Mouse (Mus musculus) kidney, adult 2 months (tissue): Measurements from ENCODE around the gene Coro1b. TPM values are rescaled to one million over a fixed set of nuclear protein-coding genes. Genes with fewer than 3 reads are reported as not detected.

Source experiments
- DNase-seq: peaks from one replicate; pipeline ENCODE4 v3.0.0; 2021
- H3K27ac ChIP-seq: fragments of 200-500 bp; 2 replicates; pipeline ENCODE4 v1.5.1; 2012; ENCODE audit warnings: low read depth, low read length, control low read depth, inconsistent platforms; ENCODE audit not compliant: insufficient read depth
- H3K27me3 ChIP-seq: fragments of 200-500 bp; replicated peaks from 2 replicates; pipeline ENCODE4 v1.6.1; 2012; ENCODE audit warnings: mild to moderate bottlenecking, moderate library complexity, low read length, inconsistent platforms; ENCODE audit not compliant: control insufficient read depth, insufficient read depth
- H3K36me3 ChIP-seq: fragments of 200-500 bp; 2 replicates; pipeline ENCODE4 v1.6.1; 2012; ENCODE audit warnings: mild to moderate bottlenecking, moderate library complexity, low read length, inconsistent platforms; ENCODE audit not compliant: control insufficient read depth, insufficient read depth
- H3K4me1 ChIP-seq: fragments of 200-500 bp; 2 replicates; pipeline ENCODE4 v1.6.1; 2011; ENCODE audit warnings: low read length; ENCODE audit not compliant: control insufficient read depth, insufficient read depth
- H3K4me3 ChIP-seq: fragments of 200-500 bp; 2 replicates; pipeline ENCODE4 v1.5.1; 2011; ENCODE audit warnings: mild to moderate bottlenecking, low read depth, low read length, control low read depth; ENCODE audit not compliant: insufficient read depth
- CTCF ChIP-seq: fragments of 200-500 bp; conservative IDR thresholded peaks from 2 replicates; pipeline ENCODE4 v1.5.1; 2011; ENCODE audit warnings: low read depth, mild to moderate bottlenecking, control low read depth, low read length, moderate library complexity, mixed read lengths; ENCODE audit not compliant: insufficient read depth, insufficient read length
- POLR2A ChIP-seq: fragments of 200-500 bp; IDR thresholded peaks from one replicate; pipeline ENCODE4 v1.6.1; 2011; ENCODE audit warnings: low read depth, low read length, control low read depth
- WGBS: fragments of 180-500 bp; shearing (Covaris S2); methylation state at CpG from one replicate; pipeline ENCODE4 v1.1.7; 2018; 5-methylcytosine and 5-hydroxymethylcytosine counted together
- polyA plus RNA-seq: library from polyadenylated mRNA; depleted of rRNA; stranded (reverse); fragments of >200 nt; gene quantifications from 2 replicates; pipeline ENCODE4 v1.2.3, GENCODE M21; 2012

The Coro1b gene
- polyA plus RNA-seq, 1 experiment = 176 TPM

DNA sequence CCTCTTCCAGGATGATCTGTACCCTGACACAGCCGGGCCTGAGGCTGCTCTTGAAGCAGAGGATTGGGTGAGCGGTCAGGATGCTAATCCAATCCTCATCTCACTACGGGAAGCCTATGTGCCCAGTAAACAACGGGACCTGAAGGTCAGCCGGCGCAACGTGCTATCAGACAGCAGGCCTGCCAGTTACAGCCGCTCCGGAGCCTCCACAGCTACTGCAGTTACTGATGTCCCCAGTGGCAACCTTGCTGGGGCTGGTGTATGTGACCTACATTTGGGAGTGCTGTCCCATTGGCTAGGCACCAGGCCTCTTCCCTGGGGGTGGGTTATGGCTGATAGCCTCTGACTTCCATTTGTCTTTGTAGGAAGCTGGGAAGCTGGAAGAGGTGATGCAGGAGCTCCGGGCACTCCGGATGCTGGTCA lies 4.8 kb downstream of the Coro1b start, which contains the start of gene Ptprcap:
Gene Ptprcap (plus strand): TSS at position 373 of the 423 bp plus-strand sequence.
- H3K4me1 ChIP-seq = peaks cover 10% of the 10 kb centered on the region
- 71% methylated on average over 11 of the region's 11 CpGs for WGBS
- TF ChIP-seq CTCF (no peak), POLR2A (no peak)
- H3K27me3 ChIP-seq = no peaks in the 10 kb centered on the region
- no peak within 1 kb of the TSS for H3K4me3 ChIP-seq
- no peak within 1 kb of the TSS for H3K27ac ChIP-seq
- no peaks in the 10 kb centered on the region for H3K36me3 ChIP-seq
- DNase-seq = no peak

DNA sequence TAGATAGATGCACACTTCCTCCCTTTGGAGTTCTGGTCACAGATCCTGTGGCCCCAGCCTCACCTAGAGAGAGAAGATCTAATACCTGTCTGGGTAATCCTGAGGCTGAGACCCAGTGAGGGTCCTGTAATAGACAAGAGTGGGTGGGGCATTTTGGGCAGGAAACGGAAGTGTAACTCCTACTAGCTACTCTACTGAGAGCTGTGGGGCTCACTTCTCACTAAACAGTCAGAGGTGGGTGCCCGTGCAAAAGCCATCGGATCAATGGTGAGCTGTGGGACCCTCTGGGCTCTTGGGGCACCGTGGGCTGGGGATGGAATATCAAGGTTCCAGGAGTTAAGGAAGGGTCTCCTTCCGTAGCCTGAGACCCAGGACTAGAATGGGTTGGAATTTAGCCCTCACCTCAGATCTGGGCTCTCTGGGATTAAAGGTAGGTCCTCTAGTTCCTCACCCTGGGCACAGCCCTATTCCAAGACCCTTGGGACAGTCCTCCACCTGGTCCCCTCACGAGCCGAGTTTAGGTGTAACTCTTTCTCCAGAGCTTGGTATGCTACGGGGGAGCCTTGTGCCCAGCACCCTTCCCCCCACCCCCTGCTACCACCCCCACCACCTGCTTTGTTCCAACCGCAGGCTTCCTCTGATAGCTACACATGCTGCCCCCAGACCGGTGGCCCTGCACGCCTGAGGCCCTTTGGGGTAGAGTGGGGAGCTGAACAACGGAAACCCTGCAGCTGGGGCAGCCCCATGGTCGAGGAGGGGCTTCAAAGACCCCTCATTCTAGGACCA lies 6.2 kb downstream of the Coro1b start:
- Histone ChIP-seq H3K27me3 (no peaks in the 10 kb centered on the region), H3K4me3 (no peak overlapping the region), H3K4me1 (peaks cover 3% of the 10 kb centered on the region), H3K36me3 (no peaks in the 10 kb centered on the region), H3K27ac (no peak overlapping the region)
- no peak for TF ChIP-seq POLR2A
- no peak for TF ChIP-seq CTCF
- 80% methylated on average over 13 of the region's 13 CpGs for WGBS
- no peak for DNase-seq

DNA sequence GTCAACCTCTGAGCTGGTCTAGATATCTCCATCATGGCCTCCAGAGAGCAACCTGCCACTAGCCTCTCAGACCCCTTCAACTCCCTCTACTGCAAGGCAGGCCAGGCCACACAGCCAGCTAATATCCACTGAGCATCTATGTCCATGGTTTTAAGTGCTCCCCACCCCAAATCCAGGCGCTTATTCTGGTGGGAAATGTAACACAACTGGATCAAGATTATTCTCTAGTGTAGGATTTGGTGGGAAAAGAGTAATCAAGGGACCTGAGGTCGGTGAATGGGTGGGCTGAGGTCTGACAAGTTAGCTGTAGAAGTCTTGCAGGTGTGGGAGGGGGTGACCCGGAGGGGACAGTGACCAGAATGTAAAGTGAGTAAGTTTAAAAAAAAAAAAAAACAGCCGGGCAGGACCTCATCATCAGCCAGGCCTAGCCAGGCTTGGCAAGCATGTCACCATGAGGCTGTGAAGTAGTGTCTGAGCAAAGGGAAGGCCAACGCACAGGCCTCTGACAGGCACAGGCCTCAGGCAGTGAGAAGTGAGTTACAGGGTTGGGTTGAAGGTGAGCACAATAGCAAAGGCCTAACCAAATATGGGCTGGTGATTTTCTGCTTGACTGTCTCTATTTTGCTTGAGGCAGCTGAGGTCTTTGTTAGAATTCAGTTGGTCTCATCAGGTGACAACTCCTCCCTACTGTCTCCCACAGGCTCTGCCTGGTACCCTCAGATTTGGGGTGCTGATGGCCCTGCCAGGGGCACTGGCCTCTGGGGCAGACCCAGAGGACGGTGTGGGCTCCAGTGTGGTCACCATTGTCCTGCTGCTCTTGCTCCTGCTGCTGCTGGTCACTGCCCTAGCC lies 7.0 kb downstream of the Coro1b start:
- H3K27ac ChIP-seq = no peak overlapping the region
- no peak overlapping the region for H3K4me3 ChIP-seq
- no peaks in the 10 kb centered on the region for H3K27me3 ChIP-seq
- no peaks in the 10 kb centered on the region for H3K36me3 ChIP-seq
- DNase-seq = no peak
- 52% methylated on average over 6 of the region's 6 CpGs for WGBS
- H3K4me1 ChIP-seq = no peaks in the 10 kb centered on the region
- no peak for TF ChIP-seq POLR2A
- TF ChIP-seq CTCF = no peak

DNA sequence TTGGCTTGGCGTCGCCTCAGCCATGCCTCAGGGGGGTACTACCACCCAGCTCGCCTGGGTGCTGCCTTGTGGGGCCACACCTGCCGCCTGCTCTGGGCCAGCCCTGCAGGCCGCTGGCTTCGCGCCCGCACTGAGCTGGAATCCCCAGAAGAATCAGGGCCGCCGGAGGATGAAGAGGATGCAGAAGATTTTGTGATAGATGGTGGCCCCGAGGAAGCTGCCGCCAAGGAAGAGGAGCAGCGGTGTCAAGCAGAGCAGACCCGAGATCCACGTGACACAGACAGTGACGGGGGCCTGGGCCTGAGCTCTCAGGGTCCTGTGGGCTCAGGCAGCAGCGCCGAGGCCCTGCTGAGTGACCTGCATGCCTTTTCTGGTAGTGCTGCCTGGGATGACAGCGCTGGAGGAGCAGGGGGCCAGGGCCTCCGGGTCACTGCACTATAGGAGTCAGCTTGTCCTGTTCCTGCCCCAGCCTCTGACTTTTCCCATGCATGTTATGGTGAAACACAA lies 7.7 kb downstream of the Coro1b start:
- H3K27ac ChIP-seq = no peak overlapping the region
- H3K4me1 ChIP-seq = no peaks in the 10 kb centered on the region
- 68% methylated on average over 20 of the region's 20 CpGs for WGBS
- H3K36me3 ChIP-seq = no peaks in the 10 kb centered on the region
- H3K27me3 ChIP-seq = no peaks in the 10 kb centered on the region
- H3K4me3 ChIP-seq = no peak overlapping the region
- TF ChIP-seq POLR2A (no peak), CTCF (no peak)
- no peak for DNase-seq

DNA sequence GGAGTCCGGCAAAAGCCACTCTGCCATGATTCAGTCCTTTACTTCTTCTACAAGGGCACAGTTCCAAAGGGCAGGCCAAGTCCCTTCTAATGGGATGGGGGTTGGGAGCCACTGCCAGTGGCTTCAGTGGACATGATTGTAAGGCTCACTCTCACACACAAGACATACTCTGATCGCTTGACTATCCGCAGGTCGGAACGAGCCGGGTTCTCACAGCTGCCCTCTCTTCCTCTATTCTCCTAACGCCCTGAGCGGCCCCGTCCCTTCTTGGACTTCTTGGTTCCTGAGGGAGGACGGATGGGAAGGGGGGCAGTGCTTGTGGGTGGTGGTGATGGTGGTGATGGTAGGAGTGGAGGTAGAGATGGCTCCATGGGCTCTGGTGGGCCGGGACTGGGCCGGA lies 8.4 kb downstream of the Coro1b start:
- no peak for TF ChIP-seq POLR2A
- no peaks in the 10 kb centered on the region for H3K4me1 ChIP-seq
- H3K27me3 ChIP-seq = no peaks in the 10 kb centered on the region
- no peak overlapping the region for H3K4me3 ChIP-seq
- H3K27ac ChIP-seq = no peak overlapping the region
- H3K36me3 ChIP-seq = no peaks in the 10 kb centered on the region
- WGBS = 75% methylated on average over 12 of the region's 12 CpGs
- no peak for DNase-seq

DNA sequence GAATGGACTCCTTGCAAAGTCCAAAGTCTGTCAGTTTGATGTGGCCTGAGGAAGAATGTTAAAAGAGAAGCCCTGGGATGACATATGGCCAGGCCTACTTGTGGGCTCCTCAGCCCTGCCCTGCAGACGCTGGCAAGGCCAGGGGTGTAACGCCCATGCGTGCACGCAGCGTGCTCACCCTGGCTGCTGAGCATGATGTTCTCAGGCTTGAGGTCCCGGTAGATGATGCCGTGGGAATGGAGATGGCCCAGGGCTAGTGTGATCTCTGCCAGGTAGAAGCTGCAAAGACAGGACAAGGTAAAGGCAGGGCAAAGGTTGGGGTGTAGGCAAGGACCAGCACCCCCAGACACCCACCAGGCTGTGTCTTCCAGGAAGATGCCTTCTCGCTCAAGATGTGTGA lies 10.6 kb downstream of the Coro1b start:
- no peak overlapping the region for H3K27ac ChIP-seq
- no peak for TF ChIP-seq POLR2A
- TF ChIP-seq CTCF = no peak

More for the DNA sequence above, 10.6 kb downstream of the Coro1b start:
- Histone ChIP-seq H3K27me3 (no peaks in the 10 kb centered on the region), H3K4me1 (peaks cover 7% of the 10 kb centered on the region; the same call in 1 of the 2 replicates), H3K36me3 (no peaks in the 10 kb centered on the region), H3K4me3 (no peak overlapping the region)
- DNase-seq = no peak
- WGBS = 95% methylated on average over 8 of the region's 8 CpGs
